9 mouse cellular contexts compared by ENCODE assay signal in the genomic region with DNA sequence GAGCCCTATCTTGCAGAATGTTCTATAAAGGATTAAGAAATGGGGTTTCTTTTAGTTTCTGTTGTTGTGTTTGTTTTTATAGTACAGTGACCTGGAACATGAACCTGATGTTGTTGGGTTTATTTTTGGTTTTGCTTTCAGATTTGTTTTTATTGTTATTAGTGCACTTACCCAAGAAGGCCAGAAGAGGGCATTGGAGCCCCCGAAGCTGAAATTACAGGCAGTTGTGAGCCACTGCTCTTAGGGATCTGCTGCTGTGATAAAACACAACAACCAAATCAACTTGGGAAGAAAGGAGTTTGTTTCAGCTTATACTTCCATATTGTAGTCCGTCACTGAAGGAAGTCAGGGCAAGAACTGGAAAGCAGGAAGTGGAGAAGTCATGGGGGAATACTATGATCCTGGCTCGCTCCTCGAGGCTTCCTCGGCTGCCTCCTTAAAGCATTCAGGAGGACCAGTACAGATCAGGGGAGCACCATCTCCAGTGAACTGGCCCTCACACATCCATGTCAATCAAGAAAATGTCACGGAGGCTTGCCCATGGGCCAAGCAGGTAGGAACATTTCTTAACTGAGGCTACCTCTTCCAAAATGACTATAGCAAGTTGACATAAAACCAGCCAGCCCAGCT. TPM values are rescaled to one million over a fixed set of nuclear protein-coding genes. Genes with fewer than 3 reads are reported as not detected.
DNase-seq lines count a peak whose midpoint lies in the region; ATAC-seq lines count a peak whose summit lies in the region.
"Had no signal": no experiment of that assay in that cellular context is flagged by ENCODE, and none has a peak within 500 bp of the region (broad histone marks: within the 10 kb centered on the region; RNA-seq: fewer than 3 reads in every experiment).

No protein-coding gene starts in this region.

- WGBS in forebrain, embryonic 10.5 days, result 60% methylated on average over 6 of the region's 6 CpGs
- 57% methylated on average over 6 of the region's 6 CpGs for WGBS in forebrain, embryonic 12.5 days
- WGBS in neural tube, embryonic 11.5 days, result 59% methylated on average over 6 of the region's 6 CpGs

- no peak for ATAC-seq in forebrain, embryonic 12.5 days (ENCODE audit: low FRiP score)
- ATAC-seq in neural tube, embryonic 11.5 days (ENCODE audit: insufficient read depth, low FRiP score, low TSS enrichment), result no peak

- no peak overlapping the region for H3K4me2 ChIP-seq in forebrain, embryonic 12.5 days
- no peak overlapping the region for H3K4me2 ChIP-seq in neural tube, embryonic 11.5 days (ENCODE audit: low read depth)
- H3K4me2 ChIP-seq: limb, embryonic 15.5 days had no signal

- no peak overlapping the region for H3K4me3 ChIP-seq in forebrain, embryonic 10.5 days
- H3K4me3 ChIP-seq in forebrain, embryonic 12.5 days (replicated peaks), result no peak overlapping the region
- H3K4me3 ChIP-seq in neural tube, embryonic 11.5 days (ENCODE audit: low read depth, low read length), result no peak overlapping the region
- H3K4me3 ChIP-seq: limb, embryonic 15.5 days had no signal

- DNase-seq in forebrain, embryonic 10.5 days (ENCODE audit: extremely low spot score, low spot score), result peak; percentile 15
- peak; percentile 31 for DNase-seq in neural tube, embryonic 11.5 days (ENCODE audit: low spot score)
- DNase-seq in neural tube, embryonic 10.5 days (ENCODE audit: extremely low spot score, low spot score), result no peak
- DNase-seq in embryo, embryonic 10.5 days (ENCODE audit: low spot score), result peak; percentile 61
- DNase-seq in kidney, adult 9 months, result peak; percentile 70
- DNase-seq in retina, embryonic 14.5 days (ENCODE audit: low spot score), result peak; percentile 68
- no peak for DNase-seq in layer of hippocampus, postnatal 25 days (ENCODE audit: extremely low spot score in 1 of 2, low spot score in 1 of 2)

- H3K9me3 ChIP-seq in forebrain, embryonic 10.5 days, result no peaks in the 10 kb centered on the region
- H3K9me3 ChIP-seq in forebrain, embryonic 12.5 days, result no peaks in the 10 kb centered on the region
- H3K9me3 ChIP-seq in neural tube, embryonic 11.5 days (ENCODE audit: control insufficient read depth, low read length), result no peaks in the 10 kb centered on the region
- H3K9me3 ChIP-seq: limb, embryonic 15.5 days had no signal

- H3K27ac ChIP-seq in forebrain, embryonic 10.5 days, result no peak overlapping the region
- no peak overlapping the region for H3K27ac ChIP-seq in forebrain, embryonic 12.5 days
- H3K27ac ChIP-seq in neural tube, embryonic 11.5 days (ENCODE audit: low read depth, low read length), result no peak overlapping the region
- H3K27ac ChIP-seq: limb, embryonic 15.5 days had no signal

- 0 out of 2 replicates have a peak, but pooled peaks cover 2% of the 10 kb centered on the region for H3K36me3 ChIP-seq in forebrain, embryonic 10.5 days (replicated peaks)
- no peaks in the 10 kb centered on the region; the same call in 1 of the 2 replicates for H3K36me3 ChIP-seq in forebrain, embryonic 12.5 days (replicated peaks)
- H3K36me3 ChIP-seq in neural tube, embryonic 11.5 days (ENCODE audit: control insufficient read depth, insufficient read depth, low read length), result no peaks in the 10 kb centered on the region
- H3K36me3 ChIP-seq: limb, embryonic 15.5 days had no signal

- H3K4me1 ChIP-seq in forebrain, embryonic 10.5 days, result peaks cover 13% of the 10 kb centered on the region
- 0 out of 2 replicates have a peak, but pooled peaks cover 4% of the 10 kb centered on the region for H3K4me1 ChIP-seq in forebrain, embryonic 12.5 days
- H3K4me1 ChIP-seq in neural tube, embryonic 11.5 days (ENCODE audit: control insufficient read depth, insufficient read depth, low read length), result no peaks in the 10 kb centered on the region

- peaks cover 15% of the 10 kb centered on the region for H3K27me3 ChIP-seq in forebrain, embryonic 10.5 days (ENCODE audit: poor library complexity, severe bottlenecking)
- H3K27me3 ChIP-seq in forebrain, embryonic 12.5 days, result 0 out of 2 replicates have a peak, but pooled peaks cover 5% of the 10 kb centered on the region
- H3K27me3 ChIP-seq in neural tube, embryonic 11.5 days (ENCODE audit: control insufficient read depth, insufficient read depth, low read length), result no peaks in the 10 kb centered on the region
- H3K27me3 ChIP-seq: limb, embryonic 15.5 days had no signal

- no peak overlapping the region for H3K9ac ChIP-seq in forebrain, embryonic 12.5 days
- no peak overlapping the region for H3K9ac ChIP-seq in neural tube, embryonic 11.5 days (ENCODE audit: low read length)
- H3K9ac ChIP-seq: limb, embryonic 15.5 days had no signal

RNA-seq across cellular contexts. Expression of a gene that starts 2.4 kb away (rescaled TPM):
- polyA plus RNA-seq in forebrain, embryonic 10.5 days (2016; fragmentation: Nextera tagmentation; extraction: Ambion mirVana), result 6.9 and 7.0 TPM in 2 replicates
- 25.5 and 25.9 TPM in 2 replicates for polyA plus RNA-seq in forebrain, embryonic 12.5 days (2016; fragmentation: Nextera tagmentation; extraction: Ambion mirVana)
- 11.2 and 11.4 TPM in 2 replicates for polyA plus RNA-seq in neural tube, embryonic 11.5 days (2014; fragmentation: Nextera tagmentation; extraction: Ambion mirVana)
- total RNA-seq in layer of hippocampus, postnatal 25 days (2021), result 100 to 1,000 TPM; 148 to 158 TPM

RNA-seq across cellular contexts. Expression of a gene that starts 29.4 kb away (rescaled TPM):
- polyA plus RNA-seq in forebrain, embryonic 10.5 days (2016; fragmentation: Nextera tagmentation; extraction: Ambion mirVana), result 2.9 and 3.5 TPM in 2 replicates
- polyA plus RNA-seq in forebrain, embryonic 12.5 days (2016; fragmentation: Nextera tagmentation; extraction: Ambion mirVana), result 4.3 and 4.8 TPM in 2 replicates
- polyA plus RNA-seq in neural tube, embryonic 11.5 days (2014; fragmentation: Nextera tagmentation; extraction: Ambion mirVana), result 4.6 and 5.0 TPM in 2 replicates
- total RNA-seq in layer of hippocampus, postnatal 25 days (2021), result 10 to 100 TPM; 13.4 to 15.7 TPM

Comparison
In these comparisons a context has a peak if more than half of its experiments do, and no peak if none do; other contexts are left out.
1. DNase-seq: peak in forebrain, embryonic 10.5 days (single experiment), neural tube, embryonic 11.5 days (single experiment), embryo, embryonic 10.5 days (single experiment), kidney, adult 9 months (single experiment) and retina, embryonic 14.5 days (single experiment); none in neural tube, embryonic 10.5 days (single experiment) and layer of hippocampus, postnatal 25 days (0 of 2).